Mouse (Mus musculus): ENCODE results near the gene Myo3b. TPM values are rescaled to one million over a fixed set of nuclear protein-coding genes. Genes with fewer than 3 reads are reported as not detected.

The Myo3b gene
- polyA plus RNA-seq, 1 experiment from 2014 or later = 0.16 TPM

DNA sequence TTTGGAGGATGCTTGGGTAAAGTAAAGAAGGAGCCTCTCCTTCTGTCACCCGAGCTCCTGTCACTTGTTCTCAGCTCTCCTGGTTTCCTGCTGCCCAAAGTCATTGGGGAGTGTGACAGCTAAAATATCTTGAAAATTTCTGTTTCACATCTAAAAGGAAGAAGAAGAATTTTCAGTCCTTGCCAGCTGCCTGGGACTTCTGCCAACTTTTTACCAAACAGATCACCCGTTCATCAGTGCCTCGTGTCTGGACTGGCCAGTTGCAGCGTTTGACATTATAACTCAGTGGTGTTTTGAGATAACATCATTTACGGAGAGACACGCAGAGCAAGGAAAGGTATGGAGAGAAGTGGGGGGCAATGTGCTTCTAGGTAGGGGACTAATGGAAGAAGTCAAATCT lies 20.7 kb upstream of the Myo3b start:
- Histone ChIP-seq H3K4me2 (ENCODE audit: low read length) (no peak overlapping the region), H3K9me3 (replicated peaks; ENCODE audit: control insufficient read depth, low read length, poor library complexity, severe bottlenecking) (no peaks in the 10 kb centered on the region), H3K27ac (ENCODE audit: low read length) (no peak overlapping the region), H3K9ac (ENCODE audit: low read depth, low read length) (no peak overlapping the region), H3K4me3 (ENCODE audit: low read depth, low read length) (no peak overlapping the region), H3K36me3 (ENCODE audit: control insufficient read depth, insufficient read depth, low read length) (peaks cover 14% of the 10 kb centered on the region), H3K27me3 (ENCODE audit: control insufficient read depth, insufficient read depth, low read depth, low read length) (no peaks in the 10 kb centered on the region), H3K4me1 (ENCODE audit: control insufficient read depth, insufficient read depth, low read length) (no peaks in the 10 kb centered on the region)
- 79% methylated on average over 6 of the region's 6 CpGs for WGBS
- ATAC-seq = no peak

DNA sequence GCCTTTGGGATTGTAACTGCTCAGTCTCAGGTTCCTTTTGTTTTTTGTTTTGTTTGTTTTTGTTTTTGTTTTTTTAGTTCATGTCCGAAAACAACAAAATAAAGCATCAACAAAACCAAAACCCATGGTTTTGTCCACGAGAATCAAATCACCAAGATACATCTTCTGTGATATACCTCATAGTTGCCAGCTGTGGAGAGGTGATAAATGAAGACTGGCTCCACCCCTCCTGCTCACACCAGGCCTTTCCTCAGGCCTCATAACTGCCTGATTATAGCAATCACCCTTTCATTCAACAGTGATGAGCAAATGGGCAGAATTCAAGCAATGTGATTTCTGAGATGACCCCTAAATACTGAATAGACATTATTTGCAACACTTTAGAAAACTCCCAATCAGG lies 14.5 kb upstream of the Myo3b start:
- no peaks in the 10 kb centered on the region for H3K4me1 ChIP-seq (ENCODE audit: control insufficient read depth, insufficient read depth, low read length)
- H3K27me3 ChIP-seq (ENCODE audit: control insufficient read depth, insufficient read depth, low read depth, low read length) = no peaks in the 10 kb centered on the region
- 94% methylated on average over 2 of the region's 2 CpGs for WGBS
- H3K36me3 ChIP-seq (ENCODE audit: control insufficient read depth, insufficient read depth, low read length) = peaks cover 2% of the 10 kb centered on the region; the same call in 1 of the 2 replicates
- no peak overlapping the region for H3K9ac ChIP-seq (ENCODE audit: low read depth, low read length)
- ATAC-seq = no peak
- H3K4me3 ChIP-seq (ENCODE audit: low read depth, low read length) = no peak overlapping the region
- no peak overlapping the region for H3K27ac ChIP-seq (ENCODE audit: low read length)
- H3K4me2 ChIP-seq (ENCODE audit: low read length) = no peak overlapping the region
- peaks cover 2% of the 10 kb centered on the region; the same call in 1 of the 2 replicates for H3K9me3 ChIP-seq (replicated peaks; ENCODE audit: control insufficient read depth, low read length, poor library complexity, severe bottlenecking)

DNA sequence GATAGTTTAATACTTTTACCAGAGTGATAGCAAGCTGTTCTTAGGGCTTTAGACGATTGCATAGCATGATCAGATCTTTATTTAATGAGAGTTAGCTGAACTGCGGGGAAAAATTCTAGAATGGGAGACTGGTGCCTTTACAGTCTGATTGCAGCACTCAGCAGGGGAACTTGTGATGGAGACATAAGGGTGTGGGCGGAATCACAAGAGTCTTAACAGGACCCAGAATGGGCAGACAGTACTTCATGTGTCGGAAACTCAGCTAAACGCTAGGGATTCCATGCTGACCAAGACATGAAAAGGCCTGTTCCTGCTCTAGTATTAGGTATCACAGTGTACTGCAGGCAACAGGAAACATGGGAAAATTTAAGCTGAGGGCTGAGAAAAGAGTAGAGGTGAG lies 13.2 kb upstream of the Myo3b start:
- Histone ChIP-seq H3K4me1 (ENCODE audit: control insufficient read depth, insufficient read depth, low read length) (no peaks in the 10 kb centered on the region), H3K36me3 (ENCODE audit: control insufficient read depth, insufficient read depth, low read length) (peaks cover 2% of the 10 kb centered on the region; the same call in 1 of the 2 replicates), H3K27ac (ENCODE audit: low read length) (no peak overlapping the region), H3K4me3 (ENCODE audit: low read depth, low read length) (no peak overlapping the region), H3K4me2 (ENCODE audit: low read length) (no peak overlapping the region), H3K9me3 (replicated peaks; ENCODE audit: control insufficient read depth, low read length, poor library complexity, severe bottlenecking) (peaks cover 4% of the 10 kb centered on the region; the same call in 1 of the 2 replicates), H3K9ac (ENCODE audit: low read depth, low read length) (no peak overlapping the region), H3K27me3 (ENCODE audit: control insufficient read depth, insufficient read depth, low read depth, low read length) (no peaks in the 10 kb centered on the region)
- no peak for ATAC-seq
- 91% methylated on average over 5 of the region's 5 CpGs for whole genome bisulfite sequencing

DNA sequence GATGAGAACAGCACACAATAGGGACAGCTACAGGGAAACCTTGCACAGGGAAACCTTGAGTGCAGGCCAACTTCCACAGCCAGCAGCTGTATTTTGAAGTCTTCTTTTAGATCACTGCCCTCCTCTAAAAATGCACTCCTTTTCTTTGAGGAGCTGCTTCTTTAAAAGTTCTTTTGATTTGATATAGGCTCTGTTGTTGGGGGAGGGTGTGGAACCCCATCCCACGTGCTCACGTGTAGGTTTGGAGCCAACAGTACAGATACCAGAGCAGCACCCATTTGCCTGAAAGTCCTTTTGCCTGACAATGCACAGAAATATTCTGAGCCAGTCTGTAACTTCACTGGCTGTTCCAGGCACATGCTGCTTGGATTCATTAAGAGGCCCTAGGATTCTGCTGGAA lies 7.5 kb upstream of the Myo3b start:
- Histone ChIP-seq H3K9me3 (replicated peaks; ENCODE audit: control insufficient read depth, low read length, poor library complexity, severe bottlenecking) (peaks cover 4% of the 10 kb centered on the region; the same call in 1 of the 2 replicates), H3K4me1 (ENCODE audit: control insufficient read depth, insufficient read depth, low read length) (no peaks in the 10 kb centered on the region), H3K36me3 (ENCODE audit: control insufficient read depth, insufficient read depth, low read length) (no peaks in the 10 kb centered on the region; the same call in 1 of the 2 replicates), H3K4me2 (ENCODE audit: low read length) (no peak overlapping the region), H3K4me3 (ENCODE audit: low read depth, low read length) (no peak overlapping the region), H3K9ac (ENCODE audit: low read depth, low read length) (no peak overlapping the region), H3K27ac (ENCODE audit: low read length) (no peak overlapping the region), H3K27me3 (ENCODE audit: control insufficient read depth, insufficient read depth, low read depth, low read length) (no peaks in the 10 kb centered on the region)
- 85% methylated on average over 2 of the region's 2 CpGs for WGBS
- no peak for ATAC-seq

- no peak for ATAC-seq
- Histone ChIP-seq H3K9me3 (replicated peaks; ENCODE audit: control insufficient read depth, low read length, poor library complexity, severe bottlenecking) (peaks cover 2% of the 10 kb centered on the region; the same call in 1 of the 2 replicates), H3K36me3 (ENCODE audit: control insufficient read depth, insufficient read depth, low read length) (no peaks in the 10 kb centered on the region), H3K27me3 (ENCODE audit: control insufficient read depth, insufficient read depth, low read depth, low read length) (no peaks in the 10 kb centered on the region), H3K4me1 (ENCODE audit: control insufficient read depth, insufficient read depth, low read length) (peaks cover 6% of the 10 kb centered on the region; the same call in 1 of the 2 replicates), H3K27ac (ENCODE audit: low read length) (no peak overlapping the region), H3K4me2 (ENCODE audit: low read length) (no peak overlapping the region), H3K4me3 (ENCODE audit: low read depth, low read length) (no peak overlapping the region), H3K9ac (ENCODE audit: low read depth, low read length) (no peak overlapping the region)
- WGBS = 47% methylated on average over 5 of the region's 5 CpGs
Measured at GRCm38 (mm10) chr2:70034895-70035294, 4.0 kb upstream of the Myo3b start.

DNA sequence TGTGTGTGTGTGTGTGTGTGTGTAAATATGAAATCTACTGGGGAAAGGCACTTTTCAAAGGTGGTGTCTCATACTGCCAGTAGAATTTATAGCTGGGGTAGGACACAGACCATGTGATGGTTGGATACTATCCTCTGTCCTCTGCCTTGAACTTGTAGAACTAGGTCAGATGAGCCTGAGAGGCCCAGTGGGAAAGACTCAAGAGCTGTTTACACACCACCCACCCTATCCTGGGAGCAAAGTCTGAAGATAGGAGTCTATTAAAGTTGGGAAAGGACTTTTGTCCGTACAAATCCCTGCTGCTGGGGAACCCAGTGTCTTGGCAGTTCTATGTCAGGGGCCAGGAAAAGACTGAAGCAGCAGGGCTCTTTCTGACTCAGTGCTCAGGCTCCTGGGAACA lies 3.6 kb upstream of the Myo3b start:
- no peak overlapping the region for H3K4me2 ChIP-seq (ENCODE audit: low read length)
- no peak for ATAC-seq
- H3K9me3 ChIP-seq (replicated peaks; ENCODE audit: control insufficient read depth, low read length, poor library complexity, severe bottlenecking) = 0 out of 2 replicates have a peak, but pooled peaks cover under 1% of the 10 kb centered on the region
- no peaks in the 10 kb centered on the region for H3K27me3 ChIP-seq (ENCODE audit: control insufficient read depth, insufficient read depth, low read depth, low read length)
- H3K27ac ChIP-seq (ENCODE audit: low read length) = no peak overlapping the region
- 52% methylated on average over 1 of the region's 1 CpGs for WGBS
- H3K4me1 ChIP-seq (ENCODE audit: control insufficient read depth, insufficient read depth, low read length) = peaks cover 6% of the 10 kb centered on the region; the same call in 1 of the 2 replicates
- H3K4me3 ChIP-seq (ENCODE audit: low read depth, low read length) = no peak overlapping the region
- H3K9ac ChIP-seq (ENCODE audit: low read depth, low read length) = no peak overlapping the region
- H3K36me3 ChIP-seq (ENCODE audit: control insufficient read depth, insufficient read depth, low read length) = no peaks in the 10 kb centered on the region

DNA sequence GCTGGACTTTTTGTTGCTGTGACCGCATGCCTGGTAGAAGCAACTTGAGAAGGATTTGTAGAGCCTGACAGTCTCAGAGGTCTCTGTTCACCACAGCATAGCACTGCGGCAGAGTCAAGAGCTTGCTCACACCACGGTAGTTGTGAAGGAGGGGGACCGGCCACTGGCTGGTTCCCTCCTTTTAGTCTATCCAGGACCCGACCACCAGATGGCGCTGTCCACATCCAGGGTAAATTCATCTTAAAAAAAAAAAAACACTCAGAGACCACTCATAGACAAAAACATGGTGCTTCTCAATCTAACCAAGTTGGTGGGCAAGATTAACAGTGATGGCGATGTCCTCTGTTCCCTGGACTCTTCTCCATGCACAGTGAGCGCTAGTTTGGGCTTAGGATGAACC lies 1.7 kb upstream of the Myo3b start:
- Histone ChIP-seq H3K4me2 (ENCODE audit: low read length) (no peak overlapping the region), H3K27me3 (ENCODE audit: control insufficient read depth, insufficient read depth, low read depth, low read length) (no peaks in the 10 kb centered on the region), H3K4me1 (ENCODE audit: control insufficient read depth, insufficient read depth, low read length) (peaks cover 6% of the 10 kb centered on the region; the same call in 1 of the 2 replicates), H3K36me3 (ENCODE audit: control insufficient read depth, insufficient read depth, low read length) (no peaks in the 10 kb centered on the region), H3K9me3 (replicated peaks; ENCODE audit: control insufficient read depth, low read length, poor library complexity, severe bottlenecking) (no peaks in the 10 kb centered on the region), H3K4me3 (ENCODE audit: low read depth, low read length) (no peak overlapping the region), H3K9ac (ENCODE audit: low read depth, low read length) (no peak overlapping the region), H3K27ac (ENCODE audit: low read length) (no peak overlapping the region)
- no peak for ATAC-seq
- 85% methylated on average over 8 of the region's 8 CpGs for WGBS

GRCm38 (mm10) chr2:70044466-70044865 lies 5.5 kb downstream of the Myo3b start:
- no peak overlapping the region for H3K4me2 ChIP-seq (ENCODE audit: low read length)
- H3K27ac ChIP-seq (ENCODE audit: low read length) = peak overlapping the region; percentile 35; the same call in 1 of the 2 replicates
- ATAC-seq = no peak
- no peaks in the 10 kb centered on the region for H3K9me3 ChIP-seq (replicated peaks; ENCODE audit: control insufficient read depth, low read length, poor library complexity, severe bottlenecking)
- H3K4me3 ChIP-seq (ENCODE audit: low read depth, low read length) = no peak overlapping the region
- no peaks in the 10 kb centered on the region for H3K27me3 ChIP-seq (ENCODE audit: control insufficient read depth, insufficient read depth, low read depth, low read length)
- no peak overlapping the region for H3K9ac ChIP-seq (ENCODE audit: low read depth, low read length)
- WGBS = 16% methylated on average over 6 of the region's 6 CpGs
- no peaks in the 10 kb centered on the region for H3K36me3 ChIP-seq (ENCODE audit: control insufficient read depth, insufficient read depth, low read length)
- 0 out of 2 replicates have a peak, but pooled peaks cover 3% of the 10 kb centered on the region for H3K4me1 ChIP-seq (ENCODE audit: control insufficient read depth, insufficient read depth, low read length)

- Histone ChIP-seq H3K4me2 (ENCODE audit: low read length) (no peak overlapping the region), H3K9me3 (replicated peaks; ENCODE audit: control insufficient read depth, low read length, poor library complexity, severe bottlenecking) (no peaks in the 10 kb centered on the region), H3K4me1 (ENCODE audit: control insufficient read depth, insufficient read depth, low read length) (0 out of 2 replicates have a peak, but pooled peaks cover 3% of the 10 kb centered on the region), H3K4me3 (ENCODE audit: low read depth, low read length) (no peak overlapping the region), H3K27me3 (ENCODE audit: control insufficient read depth, insufficient read depth, low read depth, low read length) (no peaks in the 10 kb centered on the region), H3K9ac (ENCODE audit: low read depth, low read length) (no peak overlapping the region), H3K27ac (ENCODE audit: low read length) (no peak overlapping the region), H3K36me3 (ENCODE audit: control insufficient read depth, insufficient read depth, low read length) (no peaks in the 10 kb centered on the region)
- no peak for ATAC-seq
- WGBS = 90% methylated on average over 11 of the region's 11 CpGs
Measured at GRCm38 (mm10) chr2:70047868-70048267, 8.9 kb downstream of the Myo3b start.

All from midbrain, embryonic 16.5 days (tissue).